Mouse (Mus musculus) C2C12 (cell line): ENCODE data around the gene Ugt1a10.

Experiments used
- CEBPB ChIP-seq: IDR thresholded peaks from one replicate; pipeline ENCODE4 v1.6.1; 2011; ENCODE audit warnings: low read depth, mild to moderate bottlenecking, control low read depth, moderate library complexity
- CTCF ChIP-seq: IDR thresholded peaks from one replicate; pipeline ENCODE4 v1.5.1; 2011; ENCODE audit not compliant: control insufficient read depth, insufficient read depth, insufficient read length
- FOSL1 ChIP-seq: IDR thresholded peaks from one replicate; pipeline ENCODE4 v1.8.0; 2011; ENCODE audit warnings: mild to moderate bottlenecking, low read length; ENCODE audit not compliant: poor library complexity, insufficient read depth, severe bottlenecking
- MAX ChIP-seq: IDR thresholded peaks from one replicate; pipeline ENCODE4 v1.6.1; 2011; ENCODE audit warnings: mild to moderate bottlenecking, control low read depth
- MYOG ChIP-seq: IDR thresholded peaks from one replicate; pipeline ENCODE4 v1.6.1; 2011; ENCODE audit not compliant: control insufficient read depth, insufficient read length; ENCODE audit errors: extremely low read depth
- USF1 ChIP-seq: IDR thresholded peaks from one replicate; pipeline ENCODE4 v1.6.1; 2011; ENCODE audit warnings: low read depth, mild to moderate bottlenecking, control low read depth, moderate library complexity

DNA sequence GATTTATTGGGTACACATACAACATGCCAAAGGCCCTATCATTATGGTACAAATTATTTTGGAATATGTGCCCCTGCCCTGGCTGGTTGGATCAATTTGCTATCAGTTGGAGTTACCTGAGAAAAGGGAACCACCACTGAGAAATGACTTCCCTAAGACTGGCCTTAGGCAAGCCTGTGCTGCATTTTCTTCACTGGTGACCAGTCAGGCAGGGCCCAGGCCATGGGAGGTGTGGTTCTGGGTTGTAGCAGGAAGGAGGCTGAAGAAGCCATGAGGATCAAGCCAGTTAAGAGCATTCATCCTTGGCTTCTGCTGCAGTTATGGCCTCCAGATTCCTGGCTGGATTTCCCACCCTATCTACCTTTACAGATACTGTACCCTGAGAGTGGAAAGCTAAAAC lies 37.2 kb downstream of the Ugt1a10 start:
- no peak for TF ChIP-seq CTCF
- no peak for TF ChIP-seq FOSL1
- no peak for TF ChIP-seq MAX
- TF ChIP-seq CEBPB: no peak
- no peak for TF ChIP-seq USF1
- TF ChIP-seq MYOG: no peak
